ENCODE assay signal across 25 mouse cellular contexts in genomic region chr3:59211784-59212183, GRCm38 (mm10). TPM values are rescaled to one million over a fixed set of nuclear protein-coding genes. Genes with fewer than 3 reads are reported as not detected.
DNase-seq lines count a peak whose midpoint lies in the region; TF ChIP-seq lines count a peak whose summit lies in the region.
"Had no signal": no experiment of that assay in that cellular context is flagged by ENCODE, and none has a peak within 500 bp of the region (broad histone marks: within the 10 kb centered on the region; RNA-seq: fewer than 3 reads in every experiment).

No protein-coding gene starts in this region.

- H3K27me3 ChIP-seq in forebrain, embryonic 10.5 days (ENCODE audit: poor library complexity, severe bottlenecking) = no peaks in the 10 kb centered on the region
- H3K27me3 ChIP-seq: heart, embryonic 15.5 days; neural tube, embryonic 13.5 days; Patski had no signal

- H3K9me3 ChIP-seq in forebrain, embryonic 10.5 days = no peaks in the 10 kb centered on the region
- H3K9me3 ChIP-seq: heart, embryonic 15.5 days; hindbrain, embryonic 10.5 days; neural tube, embryonic 13.5 days had no signal

- peak overlapping the region; percentile 28; the same call in 1 of the 2 replicates for H3K27ac ChIP-seq in layer of hippocampus, adult 2 months
- H3K27ac ChIP-seq in forebrain, embryonic 10.5 days = no peak overlapping the region
- H3K27ac ChIP-seq: heart, embryonic 15.5 days; hindbrain, embryonic 10.5 days; hindbrain, postnatal 0 days; neural tube, embryonic 13.5 days had no signal

- 0 out of 2 replicates have a peak, but pooled peaks cover 3% of the 10 kb centered on the region for H3K4me1 ChIP-seq in forebrain, embryonic 10.5 days
- H3K4me1 ChIP-seq: hindbrain, embryonic 10.5 days; neural tube, embryonic 13.5 days had no signal

- WGBS in forebrain, embryonic 10.5 days = 90% methylated on average over 8 of the region's 8 CpGs

- TF ChIP-seq CTCF in layer of hippocampus, adult 2 months (conservative IDR thresholded peaks at IDR 0.05) = no peak

- no peak overlapping the region for H3K4me3 ChIP-seq in layer of hippocampus, adult 2 months
- no peak overlapping the region for H3K4me3 ChIP-seq in forebrain, embryonic 10.5 days
- H3K4me3 ChIP-seq: heart, embryonic 15.5 days; hindbrain, embryonic 10.5 days; neural tube, embryonic 13.5 days had no signal

- DNase-seq in layer of hippocampus, adult 2 months (ENCODE audit: low spot score in 2 of 2) = no peak
- no peak for DNase-seq in layer of hippocampus, postnatal 14 days (ENCODE audit: low spot score in 2 of 2)
- peak; percentile 38 to 49 for DNase-seq in B cell, adult 2 months
- peak; percentile 39 for DNase-seq in brain, adult 2 months (ENCODE audit: low read depth, low spot score)
- DNase-seq in monocyte, adult 2 months (ENCODE audit: low read depth in 1 of 2, low spot score in 2 of 2) = peak; percentile 34 to 40
- DNase-seq in forebrain, embryonic 10.5 days (ENCODE audit: extremely low spot score, low spot score) = no peak
- DNase-seq in Muller cell, postnatal 12 days (ENCODE audit: inconsistent ontology term) = no peak
- no peak for DNase-seq in cerebellum, postnatal 25 days
- DNase-seq: adrenal gland, postnatal 14 days; cerebellum, adult 18-20 months; lung, adult 18-20 months; spleen, adult 18-20 months; thymus, postnatal 14 days had no signal

- H3K36me3 ChIP-seq in forebrain, embryonic 10.5 days (replicated peaks) = no peaks in the 10 kb centered on the region
- H3K36me3 ChIP-seq: heart, embryonic 15.5 days; hindbrain, embryonic 10.5 days; neural tube, embryonic 13.5 days had no signal

RNA-seq across cellular contexts. Expression of gene P2ry13, which starts 1.1 kb away (rescaled TPM):
- 10 to 100 TPM in 1 of 2 experiments, 1 to 10 TPM in 1; 9.4 to 10.1 TPM for total RNA-seq in layer of hippocampus, adult 2 months (2021)
- total RNA-seq in layer of hippocampus, postnatal 14 days (2021) = 10 to 100 TPM; 11.4 to 11.5 TPM
- polyA plus RNA-seq in forebrain, embryonic 10.5 days (2016; fragmentation: Nextera tagmentation; extraction: Ambion mirVana) = 0.52 and 0.67 TPM in 2 replicates
- polyA plus RNA-seq: Patski had no signal

RNA-seq across cellular contexts. Expression of gene Gpr87, which starts 16.9 kb away (rescaled TPM):
- not detected for total RNA-seq in layer of hippocampus, adult 2 months (2021)
- total RNA-seq in layer of hippocampus, postnatal 14 days (2021) = not detected
- 0.17 and 0.20 TPM in 2 replicates for polyA plus RNA-seq in forebrain, embryonic 10.5 days (2016; fragmentation: Nextera tagmentation; extraction: Ambion mirVana)
- total RNA-seq: adrenal gland, postnatal 14 days; gastrocnemius, adult 8-10 months; heart, adult 18-20 months; hindbrain, postnatal 0 days; layer of hippocampus, adult 18-20 months; left cerebral cortex, postnatal 25 days had no signal
- polyA plus RNA-seq: cortical plate, adult 2 months; forebrain, embryonic 11.5 days; intestine, postnatal 0 days; neural tube, embryonic 13.5 days; Patski had no signal

RNA-seq across cellular contexts. Expression of gene P2ry12, which starts 50.9 kb away (rescaled TPM):
- 10 to 100 TPM; 38.5 to 43.3 TPM for total RNA-seq in layer of hippocampus, adult 2 months (2021)
- 10 to 100 TPM; 68.6 to 72.3 TPM for total RNA-seq in layer of hippocampus, postnatal 14 days (2021)
- polyA plus RNA-seq in forebrain, embryonic 10.5 days (2016; fragmentation: Nextera tagmentation; extraction: Ambion mirVana) = 0.62 and 0.63 TPM in 2 replicates
- polyA plus RNA-seq: Patski had no signal

RNA-seq across cellular contexts. Expression of gene P2ry14, which starts 58.4 kb away (rescaled TPM):
- 1 to 10 TPM; 1.8 to 3.5 TPM for total RNA-seq in layer of hippocampus, adult 2 months (2021)
- 1 to 10 TPM; 2.8 to 3.1 TPM for total RNA-seq in layer of hippocampus, postnatal 14 days (2021)
- polyA plus RNA-seq in forebrain, embryonic 10.5 days (2016; fragmentation: Nextera tagmentation; extraction: Ambion mirVana) = 1.9 and 2.4 TPM in 2 replicates

Comparison
In these comparisons a context has a peak if more than half of its experiments do, and no peak if none do; other contexts are left out.
1. DNase-seq: peak in B cell, adult 2 months (2 of 2), brain, adult 2 months (single experiment) and monocyte, adult 2 months (2 of 2); none in layer of hippocampus, adult 2 months (0 of 2), layer of hippocampus, postnatal 14 days (0 of 2), forebrain, embryonic 10.5 days (single experiment), Muller cell, postnatal 12 days (single experiment) and cerebellum, postnatal 25 days (0 of 2).